Mouse (Mus musculus): Measurements from ENCODE around the gene Ak3.

Ak3 gene

DNA sequence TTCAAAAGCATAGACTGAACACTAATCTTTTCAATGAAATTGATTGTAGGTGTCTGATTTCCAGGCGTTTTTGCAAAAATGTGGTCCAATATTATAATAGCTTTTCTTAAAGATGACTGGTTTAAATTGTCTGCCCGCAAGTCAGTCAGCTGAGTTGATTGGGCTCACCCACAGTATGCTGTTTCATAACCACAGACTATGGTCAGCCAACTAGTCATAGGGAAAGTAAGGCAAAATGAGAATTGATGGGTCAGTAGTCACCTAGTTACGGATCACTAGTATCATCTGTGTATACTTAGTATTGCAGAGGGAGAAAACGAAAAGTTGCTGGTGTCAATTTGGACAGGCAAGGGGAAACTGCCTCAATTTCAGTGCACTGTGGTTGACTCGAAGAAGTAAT, 56.4 kb downstream of the Ak3 start:
- no peak for DNase-seq

GRCm38 (mm10) chr19:28990590-28991221, 57.1 kb downstream of the Ak3 start:
- DNase-seq, result no peak

GRCm38 (mm10) chr19:28990194-28990589, 57.6 kb downstream of the Ak3 start, which contains the start of gene Cdc37l1:
Cdc37l1 (plus strand) TSS chr19:28990352.
- peak; percentile 97 for DNase-seq

DNA sequence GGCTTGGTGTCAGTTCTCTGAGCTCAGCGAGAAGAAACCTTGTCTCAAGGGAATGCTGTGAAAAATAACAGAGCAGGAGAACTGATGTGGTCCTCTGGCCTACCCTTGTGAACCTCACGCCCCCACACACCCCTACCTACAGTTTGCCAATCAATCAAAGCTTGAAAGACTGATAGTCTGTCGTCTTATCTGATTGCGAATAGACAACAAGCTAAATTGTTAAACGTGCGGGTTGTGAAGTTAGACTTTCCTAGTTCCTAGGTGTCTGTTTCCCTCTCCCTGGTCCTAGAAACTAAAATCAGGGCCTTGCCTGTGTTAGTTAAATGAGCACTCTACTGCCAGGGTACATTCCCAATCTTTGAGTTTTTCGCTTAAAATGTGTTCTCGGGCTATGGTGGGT, 58.2 kb downstream of the Ak3 start:
- no peak for DNase-seq

GRCm38 (mm10) chr19:28982617-28983016, 65.1 kb downstream of the Ak3 start:
- no peak for DNase-seq

DNA sequence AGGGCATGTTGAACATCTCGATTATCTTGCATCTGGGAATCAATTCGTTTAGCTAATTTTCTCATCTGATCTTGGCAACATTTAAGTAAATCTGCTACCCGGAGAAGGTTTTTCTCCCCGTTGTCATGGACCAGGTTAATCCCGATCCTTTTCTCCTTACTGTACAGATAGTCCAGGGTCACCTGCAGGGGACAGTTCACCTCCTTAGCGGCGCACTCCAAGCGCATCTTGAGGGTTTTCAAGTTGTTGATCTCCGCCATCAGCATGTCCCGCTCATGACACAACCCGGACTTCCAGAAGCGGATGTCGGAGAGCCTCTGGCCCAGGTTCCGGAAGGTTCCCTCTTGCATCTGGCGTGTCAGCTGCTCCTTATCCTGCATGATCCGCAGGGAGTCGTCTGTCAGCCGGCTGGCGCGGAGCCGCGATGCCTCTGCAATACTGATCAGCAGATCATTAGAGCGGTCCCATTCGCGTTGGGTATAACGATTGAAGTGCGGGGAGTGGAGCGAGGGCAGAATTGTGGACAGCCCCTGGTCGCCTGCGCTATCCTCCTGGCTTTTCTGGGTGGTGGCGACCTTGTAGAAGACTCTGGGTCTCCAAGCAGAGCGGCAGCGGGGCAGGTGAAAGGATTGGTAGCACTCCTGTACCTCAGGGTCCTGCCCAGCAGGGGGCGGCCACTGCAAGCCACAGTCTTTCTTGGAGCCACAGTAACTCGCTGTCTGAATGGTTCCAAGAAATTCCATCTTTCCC, 72.7 kb downstream of the Ak3 start:
- DNase-seq, result peak; percentile 91

All from thymus, postnatal 4 days (tissue).